Mouse (Mus musculus) heart, embryonic 16.5 days (tissue): ENCODE measurements around the gene Msrb1. TPM values are rescaled to one million over a fixed set of nuclear protein-coding genes. Genes with fewer than 3 reads are reported as not detected.
A peak's percentile ranks its signal among the peaks of the same experiment; 100 is the strongest.

Source experiments
- ATAC-seq: fragments of 200-750 bp; cut with Nextera tagmentation; replicated peaks from 2 replicates; pipeline ENCODE4 v1.8.0; 2017; ENCODE audit warnings: moderate number of reproducible peaks; ENCODE audit not compliant: insufficient read depth, low FRiP score; ENCODE audit errors: extremely low read depth
- H3K27ac ChIP-seq: fragments of 300-500 bp; sonication (generic); 2 replicates; pipeline ENCODE4 v1.5.1; 2014; ENCODE audit warnings: mild to moderate bottlenecking, low read length, control low read depth, moderate library complexity
- H3K27me3 ChIP-seq: fragments of 300-500 bp; sonication (generic); 2 replicates; pipeline ENCODE4 v1.6.1; 2014; ENCODE audit warnings: low read length, mixed read lengths; ENCODE audit not compliant: control insufficient read depth, insufficient read depth
- H3K36me3 ChIP-seq: fragments of 300-500 bp; sonication (generic); 2 replicates; pipeline ENCODE4 v1.6.1; 2014; ENCODE audit not compliant: control insufficient read depth, insufficient read depth
- H3K4me1 ChIP-seq: fragments of 300-500 bp; sonication (generic); 2 replicates; pipeline ENCODE4 v1.6.1; 2014; ENCODE audit warnings: low read length, mixed read lengths; ENCODE audit not compliant: control insufficient read depth, insufficient read depth
- H3K4me2 ChIP-seq: fragments of 300-500 bp; sonication (generic); 2 replicates; pipeline ENCODE4 v1.6.1; 2014; ENCODE audit warnings: low read depth, mild to moderate bottlenecking, control low read depth, low read length
- H3K4me3 ChIP-seq: fragments of 300-500 bp; sonication (generic); 2 replicates; pipeline ENCODE4 v1.5.1; 2014; ENCODE audit warnings: mild to moderate bottlenecking, control low read depth, low read length
- H3K9ac ChIP-seq: fragments of 300-500 bp; sonication (generic); 2 replicates; pipeline ENCODE4 v1.6.1; 2014; ENCODE audit warnings: low read length, control low read depth
- H3K9me3 ChIP-seq: fragments of 300-500 bp; sonication (generic); replicated peaks from 2 replicates; pipeline ENCODE4 v1.6.1; 2016; ENCODE audit warnings: low read length; ENCODE audit not compliant: control insufficient read depth
- WGBS: fragments of 180-500 bp; shearing (Covaris S2); extraction: QIAGEN DNeasy Blood & Tissue Kit; methylation state at CpG from one replicate; pipeline ENCODE4 v1.1.7; 2014; 5-methylcytosine and 5-hydroxymethylcytosine counted together
- polyA plus RNA-seq: library from polyadenylated mRNA; unstranded; fragments of >200 nt; fragmentation: Nextera tagmentation; extraction: Ambion mirVana; gene quantifications from 2 replicates; pipeline ENCODE4 v1.2.1, GENCODE M21; 2015

The Msrb1 gene
- polyA plus RNA-seq: 19.0 and 21.2 TPM in 2 replicates

GRCm38 (mm10) chr17:24736330-24737051, at the start of gene Msrb1:
Gene Msrb1, plus strand, starts transcription at chr17:24736642.
- no peaks in the 10 kb centered on the region for H3K9me3 ChIP-seq
- peak within 1 kb of the TSS; percentile 98 for H3K4me2 ChIP-seq
- ATAC-seq: peak; percentile 95
- H3K4me3 ChIP-seq: peak within 1 kb of the TSS; percentile 84
- H3K27me3 ChIP-seq: no peaks in the 10 kb centered on the region
- H3K9ac ChIP-seq: peak within 1 kb of the TSS; percentile 82
- peaks cover 9% of the 10 kb centered on the region; the same call in 1 of the 2 replicates for H3K36me3 ChIP-seq
- peak within 1 kb of the TSS; percentile 80 for H3K27ac ChIP-seq
- H3K4me1 ChIP-seq: peaks cover 19% of the 10 kb centered on the region
- WGBS: 2% methylated on average over 28 of the region's 29 CpGs

DNA sequence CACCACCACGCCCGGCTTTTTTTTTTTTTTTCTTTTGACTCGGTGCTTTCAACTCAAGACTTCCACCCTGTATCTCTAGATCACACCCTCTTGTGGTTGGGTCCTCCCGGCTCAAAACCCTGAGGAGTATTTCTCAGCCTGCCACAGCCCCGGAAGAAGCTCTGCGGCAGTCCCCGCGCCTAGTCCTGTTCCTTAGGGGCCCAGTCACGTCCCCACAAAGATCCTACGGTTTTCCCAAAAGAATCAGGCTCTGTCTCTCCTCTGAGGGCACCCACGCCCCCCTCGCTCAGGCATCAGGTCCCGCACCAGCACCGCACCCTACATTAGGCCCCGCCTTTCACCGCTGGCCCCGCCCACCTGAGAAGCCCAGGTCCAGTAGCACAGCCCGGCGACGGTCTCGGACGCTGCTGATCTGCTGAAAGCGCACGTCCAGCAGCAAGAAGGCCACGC, 49.3 kb upstream of the Msrb1 start:
- Histone ChIP-seq H3K27ac (no peak overlapping the region), H3K9me3 (no peaks in the 10 kb centered on the region), H3K4me2 (peak overlapping the region; percentile 51), H3K4me1 (peaks cover 15% of the 10 kb centered on the region), H3K4me3 (peak overlapping the region; percentile 31), H3K36me3 (peaks cover 1% of the 10 kb centered on the region; the same call in 1 of the 2 replicates), H3K9ac (no peak overlapping the region), H3K27me3 (peaks cover 31% of the 10 kb centered on the region)
- 3% methylated on average over 25 of the region's 25 CpGs for WGBS
- 0 out of 2 replicates have a peak, but pooled peaks have one; percentile 25 for ATAC-seq

DNA sequence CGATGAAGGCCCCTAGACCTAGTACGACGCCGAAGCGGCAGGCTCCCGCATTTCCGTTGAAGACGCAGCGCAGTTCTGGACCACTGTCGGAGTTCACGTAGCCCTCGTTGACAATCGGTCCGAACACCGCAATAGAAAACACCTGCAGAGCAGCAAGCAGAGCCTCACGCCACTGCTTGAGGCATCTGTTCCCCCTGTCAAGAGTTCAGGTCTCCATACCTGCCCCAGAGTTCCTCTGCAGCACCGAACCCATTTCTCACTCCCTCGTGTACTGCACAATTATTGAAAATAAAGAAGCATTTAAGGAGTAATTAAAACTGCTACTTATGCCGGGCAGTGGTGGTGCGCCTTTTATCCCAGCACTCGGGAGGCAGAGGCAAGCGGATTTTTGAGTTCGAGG, 48.8 kb upstream of the Msrb1 start:
- Histone ChIP-seq H3K9me3 (no peaks in the 10 kb centered on the region), H3K4me2 (peak overlapping the region; percentile 51), H3K36me3 (no peaks in the 10 kb centered on the region), H3K27ac (no peak overlapping the region), H3K9ac (no peak overlapping the region), H3K4me3 (peak overlapping the region; percentile 31), H3K27me3 (peaks cover 31% of the 10 kb centered on the region), H3K4me1 (peaks cover 15% of the 10 kb centered on the region)
- ATAC-seq: no peak
- WGBS: 20% methylated on average over 23 of the region's 23 CpGs

- Histone ChIP-seq H3K4me2 (peak within 1 kb of the TSS; percentile 70), H3K9ac (peak within 1 kb of the TSS; percentile 21), H3K9me3 (no peaks in the 10 kb centered on the region), H3K4me1 (peaks cover 15% of the 10 kb centered on the region), H3K36me3 (no peaks in the 10 kb centered on the region), H3K4me3 (peak within 1 kb of the TSS; percentile 52), H3K27ac (no peak within 1 kb of the TSS), H3K27me3 (peaks cover 31% of the 10 kb centered on the region)
- no peak for ATAC-seq
- under 1% methylated on average over 54 of the region's 55 CpGs for WGBS
Observed at GRCm38 (mm10) chr17:24689251-24690081, 47.0 kb upstream of the Msrb1 start, which contains the start of gene Syngr3. Gene Syngr3, minus strand, starts transcription at chr17:24689955.

DNA sequence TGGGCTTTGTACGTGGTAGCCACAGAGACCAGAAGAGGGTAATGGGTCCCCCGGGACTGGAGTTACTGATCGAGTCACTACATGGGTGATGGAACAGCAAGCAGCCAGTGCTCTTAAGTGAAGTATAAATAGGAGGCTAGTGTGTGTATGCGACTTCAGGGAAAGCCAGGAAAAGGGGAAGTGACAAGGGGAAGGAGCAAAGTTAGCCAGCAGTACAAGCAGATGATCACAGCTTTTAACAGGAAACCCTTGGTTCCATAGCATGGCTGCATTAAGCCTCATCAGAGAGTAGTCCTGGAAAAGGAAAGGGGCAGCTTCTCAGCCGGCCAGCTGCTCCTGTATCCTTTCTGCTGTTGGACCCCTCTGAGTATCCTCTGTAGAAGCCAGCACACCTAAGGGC, 44.1 kb upstream of the Msrb1 start:
- H3K4me2 ChIP-seq: no peak overlapping the region

GRCm38 (mm10) chr17:24695326-24696010, 41.0 kb upstream of the Msrb1 start:
- Histone ChIP-seq H3K27me3 (peaks cover under 1% of the 10 kb centered on the region; the same call in 1 of the 2 replicates), H3K4me3 (peak overlapping the region; percentile 71), H3K9me3 (no peaks in the 10 kb centered on the region), H3K9ac (peak overlapping the region; percentile 82), H3K4me1 (peaks cover 8% of the 10 kb centered on the region; the same call in 1 of the 2 replicates), H3K4me2 (peak overlapping the region; percentile 75), H3K27ac (peak overlapping the region; percentile 79), H3K36me3 (peaks cover 5% of the 10 kb centered on the region; the same call in 1 of the 2 replicates)
- 9% methylated on average over 49 of the region's 51 CpGs for WGBS
- peak; percentile 37 for ATAC-seq

More for the DNA sequence above, 44.1 kb upstream of the Msrb1 start:
- no peak for ATAC-seq
- Histone ChIP-seq H3K27me3 (peaks cover 30% of the 10 kb centered on the region), H3K4me3 (no peak overlapping the region), H3K27ac (no peak overlapping the region), H3K9me3 (no peaks in the 10 kb centered on the region), H3K36me3 (no peaks in the 10 kb centered on the region), H3K4me1 (peaks cover 23% of the 10 kb centered on the region), H3K9ac (no peak overlapping the region)
- WGBS: 78% methylated on average over 5 of the region's 5 CpGs

DNA sequence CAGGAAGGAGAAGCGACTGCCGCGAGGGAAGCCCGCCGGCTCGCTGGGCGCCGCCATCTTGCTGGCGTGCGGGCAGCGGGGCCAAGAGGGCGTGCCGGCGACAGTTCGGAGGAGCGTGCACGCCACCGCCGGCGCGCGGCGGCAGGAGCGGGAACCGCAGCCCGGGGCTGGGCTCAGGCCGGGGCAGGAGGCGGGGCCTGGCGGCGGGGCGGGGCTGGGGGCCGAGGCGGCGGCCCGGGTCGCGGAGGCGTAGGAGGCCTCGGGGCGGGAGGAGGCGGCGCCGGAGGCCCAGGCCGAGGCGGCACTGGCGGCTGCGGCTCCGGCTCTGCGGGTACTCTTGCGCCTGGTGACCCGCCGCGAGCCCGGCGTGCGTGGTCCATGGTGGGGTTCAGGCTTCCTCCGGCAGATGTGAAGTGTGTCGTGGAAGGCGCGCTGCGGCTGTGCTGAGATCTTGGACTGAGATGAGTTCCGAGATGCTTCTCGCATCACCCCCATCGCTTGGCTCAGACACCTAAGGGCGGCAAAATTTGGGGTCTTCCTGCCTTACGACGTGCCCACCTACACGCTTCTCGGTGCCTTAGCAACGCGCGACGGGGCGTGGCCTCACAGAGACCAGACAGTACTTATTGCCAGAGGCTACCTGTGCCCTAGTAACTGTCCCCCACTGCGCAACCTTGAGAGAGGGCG, 40.3 kb upstream of the Msrb1 start, which contains the start of the genes Gfer and Noxo1:
Gfer (minus strand) TSS at position 146 of the 687 bp plus-strand sequence.
Noxo1 (plus strand) TSS at position 224 of the 687 bp plus-strand sequence.
- Histone ChIP-seq H3K4me2 (peak within 1 kb of the TSS; percentile 75), H3K4me3 (peak within 1 kb of the TSS; percentile 71), H3K27ac (peak within 1 kb of the TSS; percentile 79), H3K4me1 (peaks cover 8% of the 10 kb centered on the region; the same call in 1 of the 2 replicates), H3K27me3 (no peaks in the 10 kb centered on the region), H3K36me3 (peaks cover 11% of the 10 kb centered on the region; the same call in 1 of the 2 replicates), H3K9ac (peak within 1 kb of the TSS; percentile 82), H3K9me3 (no peaks in the 10 kb centered on the region)
- peak; percentile 93 for ATAC-seq
- WGBS: under 1% methylated on average over 68 of the region's 76 CpGs

GRCm38 (mm10) chr17:24697985-24698384, 38.5 kb upstream of the Msrb1 start:
- no peak overlapping the region for H3K9ac ChIP-seq
- H3K4me1 ChIP-seq: peaks cover 8% of the 10 kb centered on the region; the same call in 1 of the 2 replicates
- 28% methylated on average over 5 of the region's 5 CpGs for WGBS
- H3K9me3 ChIP-seq: no peaks in the 10 kb centered on the region
- H3K27me3 ChIP-seq: no peaks in the 10 kb centered on the region
- ATAC-seq: no peak
- no peak overlapping the region for H3K4me2 ChIP-seq
- H3K27ac ChIP-seq: no peak overlapping the region
- H3K36me3 ChIP-seq: peaks cover 17% of the 10 kb centered on the region
- no peak overlapping the region for H3K4me3 ChIP-seq
